Mouse (Mus musculus): ENCODE results near the gene Sdc3.

GRCm38 (mm10) chr4:130865901-130866371 lies 73.6 kb downstream of the Sdc3 start:
- no peak for TF ChIP-seq POLR2A (IDR thresholded peaks at IDR 0.05; ENCODE audit: low read depth, low read length)
- TF ChIP-seq CTCF (IDR thresholded peaks at IDR 0.05; ENCODE audit: extremely low read depth, insufficient read length, insufficient replicate concordance, low read depth, low read length), result no peak
